Mouse (Mus musculus) limb, embryonic 15.5 days (tissue): Measurements from ENCODE around the gene Efcab9. TPM values are rescaled to one million over a fixed set of nuclear protein-coding genes. Genes with fewer than 3 reads are reported as not detected.
A peak's percentile ranks its signal among the peaks of the same experiment; 100 is the strongest.
"Not testable (repeated sequence)": the region's sequence is repeated elsewhere in the genome, so short reads cannot be mapped to it uniquely, and the experiment has no call there.

Source experiments
- ATAC-seq: fragments of 200-750 bp; cut with Nextera tagmentation; 2 replicates; pipeline ENCODE4 v1.8.0; 2017; ENCODE audit warnings: low read depth, moderate TSS enrichment; ENCODE audit not compliant: insufficient number of reproducible peaks, low FRiP score, low TSS enrichment
- H3K27ac ChIP-seq: fragments of 300-500 bp; sonication (generic); 2 replicates; pipeline ENCODE4 v1.5.1; 2015; ENCODE audit warnings: moderate library complexity, mild to moderate bottlenecking, inconsistent platforms
- H3K27me3 ChIP-seq: fragments of 300-500 bp; sonication (generic); 2 replicates; pipeline ENCODE4 v1.6.1; 2015; ENCODE audit warnings: inconsistent platforms
- H3K36me3 ChIP-seq: fragments of 300-500 bp; sonication (generic); 2 replicates; pipeline ENCODE4 v1.6.1; 2015; ENCODE audit warnings: inconsistent platforms
- H3K4me1 ChIP-seq: fragments of 300-500 bp; sonication (generic); 2 replicates; pipeline ENCODE4 v1.6.1; 2015; ENCODE audit warnings: inconsistent platforms
- H3K4me2 ChIP-seq: fragments of 300-500 bp; sonication (generic); 2 replicates; pipeline ENCODE4 v1.6.1; 2015; ENCODE audit warnings: mild to moderate bottlenecking, inconsistent platforms
- H3K4me3 ChIP-seq: fragments of 300-500 bp; sonication (generic); 2 replicates; pipeline ENCODE4 v1.5.1; 2015; ENCODE audit warnings: mild to moderate bottlenecking, inconsistent platforms
- H3K9ac ChIP-seq: fragments of 300-500 bp; sonication (generic); 2 replicates; pipeline ENCODE4 v1.6.1; 2015; ENCODE audit warnings: inconsistent platforms
- H3K9me3 ChIP-seq: fragments of 300-500 bp; sonication (generic); 2 replicates; pipeline ENCODE4 v1.6.1; 2016; ENCODE audit warnings: inconsistent platforms
- WGBS: fragments of 180-500 bp; shearing (Covaris S2); methylation state at CpG from one replicate; pipeline ENCODE4 v1.1.7; 2015; 5-methylcytosine and 5-hydroxymethylcytosine counted together
- polyA plus RNA-seq: library from polyadenylated mRNA; unstranded; fragments of >200 nt; fragmentation: Nextera tagmentation; extraction: Ambion mirVana; gene quantifications from 2 replicates; pipeline ENCODE4 v1.2.1, GENCODE M21; 2015

The Efcab9 gene
- polyA plus RNA-seq, 1 experiment from 2014 or later = not detected

- Histone ChIP-seq H3K9ac (peak overlapping the region; percentile 60), H3K4me3 (peak overlapping the region; percentile 66), H3K27ac (peak overlapping the region; percentile 51; the same call in 1 of the 2 replicates), H3K9me3 (no peaks in the 10 kb centered on the region), H3K36me3 (no peaks in the 10 kb centered on the region), H3K27me3 (no peaks in the 10 kb centered on the region), H3K4me2 (peak overlapping the region; percentile 88), H3K4me1 (peaks cover 29% of the 10 kb centered on the region)
- 1% methylated on average over 24 of the region's 24 CpGs for WGBS
- no peak for ATAC-seq
Observed at GRCm38 (mm10) chr11:32533482-32534261, 1.8 kb upstream of the Efcab9 start.

GRCm38 (mm10) chr11:32532765-32533481, 1.0 kb upstream of the Efcab9 start, which contains the start of gene Stk10:
Stk10 (plus strand) TSS chr11:32533305.
- Histone ChIP-seq H3K36me3 (0 out of 2 replicates have a peak, but pooled peaks cover 7% of the 10 kb centered on the region), H3K4me1 (peaks cover 29% of the 10 kb centered on the region), H3K4me3 (peak within 1 kb of the TSS; percentile 66), H3K9me3 (no peaks in the 10 kb centered on the region), H3K27ac (peak within 1 kb of the TSS; percentile 51; the same call in 1 of the 2 replicates), H3K27me3 (no peaks in the 10 kb centered on the region), H3K4me2 (peak within 1 kb of the TSS; percentile 88), H3K9ac (peak within 1 kb of the TSS; percentile 60)
- under 1% methylated on average over 55 of the region's 82 CpGs for WGBS
- ATAC-seq = peak; percentile 93

- Histone ChIP-seq H3K4me3 (no peak overlapping the region), H3K27me3 (no peaks in the 10 kb centered on the region), H3K4me2 (no peak overlapping the region), H3K36me3 (0 out of 2 replicates have a peak, but pooled peaks cover 10% of the 10 kb centered on the region), H3K4me1 (peaks cover 29% of the 10 kb centered on the region), H3K9ac (no peak overlapping the region), H3K27ac (no peak overlapping the region), H3K9me3 (no peaks in the 10 kb centered on the region)
- WGBS = 71% methylated on average over 1 of the region's 1 CpGs
- no peak for ATAC-seq
Observed at GRCm38 (mm10) chr11:32530151-32530550, 1.7 kb downstream of the Efcab9 start.

GRCm38 (mm10) chr11:32527006-32527405, 4.9 kb downstream of the Efcab9 start:
- no peak overlapping the region for H3K27ac ChIP-seq
- WGBS = 87% methylated on average over 4 of the region's 4 CpGs
- peaks cover 4% of the 10 kb centered on the region; the same call in 1 of the 2 replicates for H3K4me1 ChIP-seq
- ATAC-seq = no peak
- peaks cover 24% of the 10 kb centered on the region for H3K36me3 ChIP-seq
- H3K4me2 ChIP-seq = no peak overlapping the region
- no peak overlapping the region for H3K4me3 ChIP-seq
- H3K9ac ChIP-seq = no peak overlapping the region
- no peaks in the 10 kb centered on the region for H3K27me3 ChIP-seq
- H3K9me3 ChIP-seq = no peaks in the 10 kb centered on the region

- WGBS = 82% methylated on average over 11 of the region's 11 CpGs
- Histone ChIP-seq H3K9me3 (no peaks in the 10 kb centered on the region), H3K4me3 (no peak overlapping the region), H3K27me3 (no peaks in the 10 kb centered on the region), H3K27ac (no peak overlapping the region), H3K4me2 (no peak overlapping the region), H3K4me1 (no peaks in the 10 kb centered on the region), H3K9ac (no peak overlapping the region), H3K36me3 (peaks cover 41% of the 10 kb centered on the region)
- ATAC-seq = no peak
Observed at GRCm38 (mm10) chr11:32524122-32524920, 7.6 kb downstream of the Efcab9 start.

GRCm38 (mm10) chr11:32521246-32521645, 10.6 kb downstream of the Efcab9 start:
- WGBS = 71% methylated on average over 2 of the region's 2 CpGs
- H3K27me3 ChIP-seq = no peaks in the 10 kb centered on the region
- no peak overlapping the region for H3K4me2 ChIP-seq
- peaks cover 44% of the 10 kb centered on the region for H3K36me3 ChIP-seq
- H3K4me1 ChIP-seq = no peaks in the 10 kb centered on the region
- no peak overlapping the region for H3K27ac ChIP-seq
- H3K4me3 ChIP-seq = no peak overlapping the region
- no peaks in the 10 kb centered on the region for H3K9me3 ChIP-seq
- H3K9ac ChIP-seq = no peak overlapping the region
- ATAC-seq = no peak

GRCm38 (mm10) chr11:32519354-32519753, 12.5 kb downstream of the Efcab9 start:
- WGBS = 81% methylated on average over 1 of the region's 1 CpGs
- no peaks in the 10 kb centered on the region for H3K4me1 ChIP-seq
- H3K27me3 ChIP-seq = no peaks in the 10 kb centered on the region
- ATAC-seq = no peak
- H3K27ac ChIP-seq = no peak overlapping the region
- no peaks in the 10 kb centered on the region for H3K9me3 ChIP-seq
- no peak overlapping the region for H3K4me3 ChIP-seq
- no peak overlapping the region for H3K4me2 ChIP-seq
- peaks cover 42% of the 10 kb centered on the region for H3K36me3 ChIP-seq
- no peak overlapping the region for H3K9ac ChIP-seq

- Histone ChIP-seq H3K27ac (no peak overlapping the region), H3K4me2 (no peak overlapping the region), H3K27me3 (no peaks in the 10 kb centered on the region), H3K4me1 (no peaks in the 10 kb centered on the region), H3K9ac (no peak overlapping the region), H3K36me3 (peaks cover 36% of the 10 kb centered on the region), H3K9me3 (no peaks in the 10 kb centered on the region), H3K4me3 (no peak overlapping the region)
- no peak for ATAC-seq
- WGBS = 86% methylated on average over 4 of the region's 4 CpGs
Observed at GRCm38 (mm10) chr11:32518770-32519169, 13.1 kb downstream of the Efcab9 start.

GRCm38 (mm10) chr11:32516916-32517712, 14.8 kb downstream of the Efcab9 start:
- H3K4me2 ChIP-seq = no peak overlapping the region
- H3K9ac ChIP-seq = no peak overlapping the region
- H3K4me1 ChIP-seq = no peaks in the 10 kb centered on the region
- no peak overlapping the region for H3K4me3 ChIP-seq
- peak overlapping the region; percentile 67 for H3K27ac ChIP-seq
- no peaks in the 10 kb centered on the region for H3K27me3 ChIP-seq
- WGBS = 80% methylated on average over 8 of the region's 8 CpGs
- peaks cover 35% of the 10 kb centered on the region for H3K36me3 ChIP-seq
- no peaks in the 10 kb centered on the region for H3K9me3 ChIP-seq
- no peak for ATAC-seq

- Histone ChIP-seq H3K4me2 (no peak overlapping the region), H3K27me3 (no peaks in the 10 kb centered on the region), H3K9me3 (no peaks in the 10 kb centered on the region), H3K9ac (no peak overlapping the region), H3K36me3 (peaks cover 31% of the 10 kb centered on the region), H3K27ac (no peak overlapping the region), H3K4me1 (no peaks in the 10 kb centered on the region), H3K4me3 (no peak overlapping the region)
- ATAC-seq = no peak
- 90% methylated on average over 12 of the region's 12 CpGs for WGBS
Observed at GRCm38 (mm10) chr11:32516091-32516490, 15.8 kb downstream of the Efcab9 start.

- peaks cover 23% of the 10 kb centered on the region for H3K36me3 ChIP-seq
- not testable (repeated sequence) for H3K27me3 ChIP-seq, H3K4me1 ChIP-seq, H3K9ac ChIP-seq, H3K27ac ChIP-seq, H3K9me3 ChIP-seq, ATAC-seq, H3K4me2 ChIP-seq, H3K4me3 ChIP-seq
- 87% methylated on average over 5 of the region's 5 CpGs for WGBS
Observed at GRCm38 (mm10) chr11:32514853-32515252, 17.0 kb downstream of the Efcab9 start.
